Mouse (Mus musculus): ENCODE data around the gene Cx3cr1.

DNA sequence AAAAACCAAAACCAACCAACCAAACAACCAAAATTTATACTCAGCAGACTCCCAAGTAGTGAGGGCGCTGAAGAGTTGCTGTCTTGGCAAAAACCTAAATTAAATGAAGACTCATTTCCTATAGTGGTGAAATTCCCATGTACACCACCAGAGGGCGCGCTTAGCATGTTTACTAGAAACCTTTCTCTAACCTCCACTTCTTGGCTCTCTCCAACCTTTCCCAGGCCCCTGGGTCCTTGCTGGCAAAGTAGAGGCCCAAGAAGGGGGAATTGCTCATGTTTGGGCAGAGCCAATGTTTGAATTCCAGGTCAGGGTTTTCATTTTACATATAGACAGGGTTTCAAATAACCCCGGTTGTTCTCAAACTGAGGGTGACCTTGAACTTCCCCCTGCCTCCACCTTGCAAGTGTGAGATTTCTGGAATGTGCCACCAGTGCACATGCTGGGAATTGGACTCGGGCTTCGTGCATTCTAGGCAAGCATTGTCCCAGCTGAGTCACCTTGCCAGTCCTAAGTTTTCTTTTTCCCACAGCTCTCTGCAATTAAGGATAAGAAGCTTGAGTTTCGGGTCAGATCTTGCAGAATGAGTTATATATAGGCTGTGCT is 49.3 kb downstream of the Cx3cr1 start:
- TF ChIP-seq GATA1 (IDR thresholded peaks at IDR 0.05; ENCODE audit: low read length): no peak
- TF ChIP-seq TAL1 (IDR thresholded peaks at IDR 0.05; ENCODE audit: low read length): no peak
